Mouse (Mus musculus): ENCODE measurements around the gene Dcps. TPM values are rescaled to one million over a fixed set of nuclear protein-coding genes. Genes with fewer than 3 reads are reported as not detected.

Dcps gene
- polyA plus RNA-seq, 1 experiment from 2014 or later: 87.0 TPM

- H3K9me3 ChIP-seq (ENCODE audit: low read depth, low read length): no peaks in the 10 kb centered on the region
- no peaks in the 10 kb centered on the region for H3K27me3 ChIP-seq (ENCODE audit: insufficient read depth, low read length)
- peak overlapping the region; percentile 76 for H3K4me3 ChIP-seq (ENCODE audit: low read depth, low read length)
- peak overlapping the region; percentile 87 for H3K9ac ChIP-seq
- peaks cover 28% of the 10 kb centered on the region for H3K4me1 ChIP-seq (ENCODE audit: insufficient read depth)
- no peak for TF ChIP-seq CTCF (IDR thresholded peaks at IDR 0.05; ENCODE audit: low read depth)
- H3K4me2 ChIP-seq: peak overlapping the region; percentile 65
- no peak for ATAC-seq (ENCODE audit: insufficient read depth)
- WGBS: 56% methylated on average over 3 of the region's 4 CpGs
- DNase-seq: no peak
- 0 out of 2 replicates have a peak, but pooled peaks cover 3% of the 10 kb centered on the region for H3K36me3 ChIP-seq (ENCODE audit: insufficient read depth)
- no peak overlapping the region for H3K27ac ChIP-seq (ENCODE audit: low read depth)
Observed at GRCm38 (mm10) chr9:35115299-35115698, 60.6 kb downstream of the Dcps start.

- Histone ChIP-seq H3K27me3 (ENCODE audit: insufficient read depth, low read length) (no peaks in the 10 kb centered on the region), H3K9me3 (ENCODE audit: low read depth, low read length) (no peaks in the 10 kb centered on the region), H3K9ac (no peak overlapping the region), H3K4me2 (0 out of 2 replicates have a peak overlapping the region, but pooled peaks have one; percentile 4), H3K27ac (ENCODE audit: low read depth) (no peak overlapping the region), H3K36me3 (ENCODE audit: insufficient read depth) (0 out of 2 replicates have a peak, but pooled peaks cover 3% of the 10 kb centered on the region), H3K4me1 (ENCODE audit: insufficient read depth) (peaks cover 38% of the 10 kb centered on the region), H3K4me3 (ENCODE audit: low read depth, low read length) (no peak overlapping the region)
- WGBS: 76% methylated on average over 3 of the region's 3 CpGs
- no peak for DNase-seq
- TF ChIP-seq CTCF (IDR thresholded peaks at IDR 0.05; ENCODE audit: low read depth): no peak
- no peak for ATAC-seq (ENCODE audit: insufficient read depth)
Observed at GRCm38 (mm10) chr9:35114234-35114633, 61.6 kb downstream of the Dcps start.

DNA sequence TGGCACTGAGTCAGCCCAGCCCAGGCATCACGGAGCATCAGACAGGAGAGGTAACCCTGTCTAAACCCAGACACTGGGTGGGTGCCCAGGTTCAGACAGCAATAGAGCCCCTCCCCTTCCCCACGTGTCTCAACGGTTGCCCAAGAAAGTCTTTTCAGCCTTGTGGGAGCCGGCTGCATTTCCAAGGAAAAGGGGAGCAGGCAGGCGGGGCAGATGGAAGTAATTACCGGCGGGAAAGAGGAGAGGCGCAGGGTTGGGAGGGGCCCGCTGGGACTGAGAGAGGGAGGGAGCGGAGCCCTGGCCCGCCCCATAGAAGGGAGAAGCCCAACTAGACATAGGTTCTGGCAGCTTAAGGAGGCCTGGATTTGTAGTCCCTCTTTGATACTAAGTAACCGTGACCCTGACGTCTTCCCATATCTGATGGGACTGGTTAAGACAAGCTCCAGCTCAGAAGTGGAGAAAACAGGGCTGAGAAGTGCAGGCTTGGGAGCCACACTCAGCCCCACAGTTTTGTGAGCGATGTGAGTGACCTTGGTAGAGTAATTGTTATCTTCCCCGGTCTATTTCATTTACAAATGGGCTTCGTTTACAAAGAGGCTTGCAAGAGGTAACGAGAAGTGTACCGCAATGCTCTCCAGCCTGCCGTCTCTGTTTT lies 63.8 kb downstream of the Dcps start:
- 0 out of 2 replicates have a peak, but pooled peaks cover 3% of the 10 kb centered on the region for H3K36me3 ChIP-seq (ENCODE audit: insufficient read depth)
- ATAC-seq (ENCODE audit: insufficient read depth): peak; percentile 18; the same call in 1 of the 2 replicates
- H3K4me1 ChIP-seq (ENCODE audit: insufficient read depth): peaks cover 39% of the 10 kb centered on the region
- H3K9ac ChIP-seq: no peak overlapping the region
- H3K4me2 ChIP-seq: peak overlapping the region; percentile 31; the same call in 1 of the 2 replicates
- no peak overlapping the region for H3K27ac ChIP-seq (ENCODE audit: low read depth)
- WGBS: 25% methylated on average over 19 of the region's 19 CpGs
- peak; percentile 72 for DNase-seq
- H3K9me3 ChIP-seq (ENCODE audit: low read depth, low read length): no peaks in the 10 kb centered on the region
- no peak for TF ChIP-seq CTCF (IDR thresholded peaks at IDR 0.05; ENCODE audit: low read depth)
- H3K4me3 ChIP-seq (ENCODE audit: low read depth, low read length): no peak overlapping the region
- no peaks in the 10 kb centered on the region for H3K27me3 ChIP-seq (ENCODE audit: insufficient read depth, low read length)

DNA sequence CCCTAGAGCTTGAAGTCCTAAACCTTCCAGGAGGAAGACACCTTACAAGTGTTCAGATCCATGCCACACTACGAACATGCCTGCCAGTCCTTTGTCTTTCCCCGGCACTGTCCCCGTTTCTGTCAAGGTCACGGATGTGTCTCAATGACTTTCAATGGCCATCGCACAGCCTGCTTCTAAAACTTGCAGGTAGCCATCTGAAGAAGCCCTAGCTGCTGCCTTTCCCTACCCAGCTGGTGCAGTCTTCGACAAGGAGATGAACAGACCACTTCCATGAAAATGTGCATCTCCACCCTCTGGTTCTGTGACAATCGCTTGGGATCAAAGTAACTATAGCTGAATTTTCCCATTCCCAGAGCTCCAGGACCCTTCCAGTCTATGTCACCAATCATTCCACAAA lies 64.4 kb downstream of the Dcps start:
- ATAC-seq (ENCODE audit: insufficient read depth): no peak
- TF ChIP-seq CTCF (IDR thresholded peaks at IDR 0.05; ENCODE audit: low read depth): no peak
- Histone ChIP-seq H3K27ac (ENCODE audit: low read depth) (no peak overlapping the region), H3K4me2 (peak overlapping the region; percentile 31; the same call in 1 of the 2 replicates), H3K36me3 (ENCODE audit: insufficient read depth) (0 out of 2 replicates have a peak, but pooled peaks cover 3% of the 10 kb centered on the region), H3K4me3 (ENCODE audit: low read depth, low read length) (no peak overlapping the region), H3K9me3 (ENCODE audit: low read depth, low read length) (no peaks in the 10 kb centered on the region), H3K9ac (no peak overlapping the region), H3K27me3 (ENCODE audit: insufficient read depth, low read length) (no peaks in the 10 kb centered on the region), H3K4me1 (ENCODE audit: insufficient read depth) (peaks cover 41% of the 10 kb centered on the region)
- 82% methylated on average over 7 of the region's 7 CpGs for WGBS
- DNase-seq: no peak

DNA sequence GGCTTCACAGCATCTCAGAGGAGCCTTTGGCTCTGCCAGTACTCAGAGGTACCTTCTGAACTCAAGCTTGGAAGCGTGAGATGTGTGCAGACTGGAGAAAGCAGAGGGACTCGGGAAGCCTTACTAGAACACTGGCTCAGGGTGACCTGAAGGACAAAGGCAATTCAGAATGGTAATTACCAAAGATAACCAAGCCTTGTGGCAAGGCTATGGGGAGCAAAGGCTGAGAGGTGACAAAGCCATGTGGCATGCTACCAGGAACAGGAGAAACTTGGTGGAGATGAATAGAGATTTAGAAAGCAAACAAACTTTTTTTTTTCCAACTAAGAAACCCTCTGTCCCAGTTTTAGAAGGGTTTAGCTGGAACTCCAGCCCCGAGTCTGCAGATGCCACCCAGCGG lies 65.3 kb downstream of the Dcps start:
- no peak for DNase-seq
- TF ChIP-seq CTCF (IDR thresholded peaks at IDR 0.05; ENCODE audit: low read depth): no peak
- Histone ChIP-seq H3K4me1 (ENCODE audit: insufficient read depth) (peaks cover 45% of the 10 kb centered on the region), H3K4me3 (ENCODE audit: low read depth, low read length) (no peak overlapping the region), H3K27ac (ENCODE audit: low read depth) (peak overlapping the region; percentile 31; the same call in 1 of the 2 replicates), H3K4me2 (no peak overlapping the region), H3K9me3 (ENCODE audit: low read depth, low read length) (no peaks in the 10 kb centered on the region), H3K27me3 (ENCODE audit: insufficient read depth, low read length) (no peaks in the 10 kb centered on the region), H3K9ac (no peak overlapping the region), H3K36me3 (ENCODE audit: insufficient read depth) (0 out of 2 replicates have a peak, but pooled peaks cover 3% of the 10 kb centered on the region)
- WGBS: 54% methylated on average over 4 of the region's 4 CpGs
- no peak for ATAC-seq (ENCODE audit: insufficient read depth)

- Histone ChIP-seq H3K27me3 (ENCODE audit: insufficient read depth, low read length) (no peaks in the 10 kb centered on the region), H3K27ac (ENCODE audit: low read depth) (peak overlapping the region; percentile 48; the same call in 1 of the 2 replicates)
- 73% methylated on average over 5 of the region's 5 CpGs for WGBS
Observed at GRCm38 (mm10) chr9:35110051-35110450, 65.8 kb downstream of the Dcps start.

DNA sequence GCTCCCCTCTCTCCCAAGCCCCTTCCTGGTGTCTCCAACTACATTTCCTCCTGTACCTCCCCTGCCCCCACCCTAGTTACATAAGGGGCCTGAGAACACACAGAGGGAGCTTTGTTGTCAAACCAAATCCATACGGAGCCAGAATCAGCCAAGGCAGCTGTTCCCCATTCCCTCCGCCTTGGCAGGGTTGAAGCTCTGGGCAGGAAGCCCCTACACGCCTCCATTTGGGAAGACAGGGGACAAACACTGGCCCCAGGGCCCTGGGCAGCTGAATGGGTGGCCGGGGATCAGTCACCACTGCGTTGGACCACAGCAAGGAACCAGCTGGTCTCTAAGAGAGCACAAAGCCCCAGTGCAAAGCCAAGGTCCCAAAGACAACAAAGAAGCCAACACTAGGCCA lies 66.9 kb downstream of the Dcps start:
- Histone ChIP-seq H3K4me3 (ENCODE audit: low read depth, low read length) (no peak overlapping the region), H3K27ac (ENCODE audit: low read depth) (peak overlapping the region; percentile 48), H3K36me3 (ENCODE audit: insufficient read depth) (0 out of 2 replicates have a peak, but pooled peaks cover 3% of the 10 kb centered on the region), H3K9ac (no peak overlapping the region), H3K27me3 (ENCODE audit: insufficient read depth, low read length) (no peaks in the 10 kb centered on the region), H3K4me2 (0 out of 2 replicates have a peak overlapping the region, but pooled peaks have one; percentile 7), H3K9me3 (ENCODE audit: low read depth, low read length) (no peaks in the 10 kb centered on the region), H3K4me1 (ENCODE audit: insufficient read depth) (peaks cover 47% of the 10 kb centered on the region)
- DNase-seq (peak; percentile 88), ATAC-seq (ENCODE audit: insufficient read depth) (peak; percentile 84)
- WGBS: 41% methylated on average over 5 of the region's 5 CpGs
- no peak for TF ChIP-seq CTCF (IDR thresholded peaks at IDR 0.05; ENCODE audit: low read depth)

More at GRCm38 (mm10) chr9:35110051-35110450, 65.8 kb downstream of the Dcps start:
- Histone ChIP-seq H3K4me3 (ENCODE audit: low read depth, low read length) (no peak overlapping the region), H3K36me3 (ENCODE audit: insufficient read depth) (0 out of 2 replicates have a peak, but pooled peaks cover 3% of the 10 kb centered on the region), H3K4me1 (ENCODE audit: insufficient read depth) (peaks cover 45% of the 10 kb centered on the region), H3K9ac (no peak overlapping the region), H3K4me2 (no peak overlapping the region), H3K9me3 (ENCODE audit: low read depth, low read length) (no peaks in the 10 kb centered on the region)
- TF ChIP-seq CTCF (IDR thresholded peaks at IDR 0.05; ENCODE audit: low read depth): no peak
- DNase-seq: no peak
- ATAC-seq (ENCODE audit: insufficient read depth): no peak
